ENCODE assay signal across 1 mouse cellular context in the genomic region with DNA sequence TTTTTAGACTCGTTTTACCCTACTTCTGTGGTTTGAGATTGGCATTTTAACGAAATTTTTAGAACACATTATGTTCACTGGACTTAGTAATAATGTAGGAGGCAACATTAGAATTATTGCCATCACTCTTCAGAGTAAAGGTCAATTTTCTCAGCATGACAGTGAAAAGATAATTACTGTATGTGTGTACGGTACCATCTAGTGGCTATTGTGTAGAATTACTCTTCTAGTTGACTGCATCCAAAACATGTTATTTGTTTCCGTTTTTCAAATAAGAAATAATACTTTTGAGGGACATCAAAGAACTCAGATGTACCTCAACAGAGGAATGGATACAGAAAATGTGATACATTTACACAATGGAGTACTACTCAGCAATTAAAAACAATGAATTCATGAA.
TF ChIP-seq lines count a peak whose summit lies in the region.

No protein-coding gene starts in this region.

TF ChIP-seq in MEL, 35 proteins besides CTCF, POLR2A, EP300 and RAD21:
- TF ChIP-seq SIN3A (IDR thresholded peaks at IDR 0.05; ENCODE audit: low read length) (no peak), SMC3 (IDR thresholded peaks at IDR 0.05; ENCODE audit: low read depth, low read length) (peak; percentile 22; the same call in 1 of the 2 replicates)
